In the genomic region with DNA sequence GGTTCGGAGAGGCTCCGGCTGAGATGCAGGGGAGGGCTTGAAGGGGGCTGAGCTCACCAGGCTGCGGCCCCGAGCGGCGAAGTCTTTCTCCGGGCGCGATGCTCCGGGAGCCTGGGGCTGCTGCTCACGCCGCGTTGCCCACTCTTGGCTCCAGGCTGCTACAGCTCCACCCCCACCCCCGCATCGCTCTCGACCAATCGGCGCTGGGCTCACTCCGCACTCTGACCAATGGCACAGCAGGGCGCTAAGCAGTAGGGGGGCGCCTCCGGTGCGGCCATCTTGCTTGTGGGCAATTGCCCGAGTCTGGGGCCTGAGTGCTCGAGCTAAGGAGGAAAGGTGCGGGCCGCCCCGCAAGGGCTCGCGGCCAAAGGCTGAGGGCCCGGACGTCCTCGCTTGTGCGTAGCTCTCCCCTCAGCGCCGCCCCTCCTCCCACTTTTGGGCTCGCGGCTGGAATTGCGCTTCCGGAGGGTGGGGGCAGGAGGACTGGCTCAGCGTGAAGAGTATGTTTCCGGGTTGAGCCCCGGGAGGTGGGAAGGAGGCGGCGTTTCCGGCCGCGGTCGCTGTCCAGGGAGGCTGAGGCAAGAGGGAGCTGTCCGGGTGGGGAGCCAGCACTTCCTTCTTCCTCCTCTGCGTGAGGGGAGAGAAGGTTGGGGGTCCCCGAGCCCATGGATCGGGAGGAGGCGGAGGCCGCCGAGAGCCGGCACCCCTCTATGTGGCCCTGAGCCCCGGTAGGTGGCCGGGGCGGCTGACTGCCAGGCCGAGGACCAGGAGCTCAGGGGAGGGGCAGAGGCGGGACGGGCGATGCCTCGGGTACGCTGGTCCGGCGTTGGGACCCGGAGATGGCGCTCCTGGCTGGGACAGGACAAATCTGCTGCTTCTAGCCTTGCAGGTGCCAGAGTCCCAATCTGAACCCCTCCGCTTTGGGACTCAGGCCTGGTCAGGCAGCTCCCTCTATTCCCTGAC, we compare ENCODE assay signal across 7 mouse cellular contexts. TPM values are rescaled to one million over a fixed set of nuclear protein-coding genes. Genes with fewer than 3 reads are reported as not detected.
DNase-seq lines count a peak whose midpoint lies in the region; ATAC-seq lines count a peak whose summit lies in the region.

TSS of gene Ncdn (minus strand) at position 171 of the 963 bp plus-strand sequence.
TSS of gene AU040320 (plus strand) at position 277 of the 963 bp plus-strand sequence.

- peak within 1 kb of the TSS; percentile 92 for H3K9ac ChIP-seq in midbrain, embryonic 13.5 days (replicated peaks)

- H3K27ac ChIP-seq in limb, embryonic 10.5 days: peak within 1 kb of the TSS; percentile 91
- peak within 1 kb of the TSS; percentile 95 for H3K27ac ChIP-seq in midbrain, embryonic 13.5 days

- peak within 1 kb of the TSS; percentile 89 for H3K4me3 ChIP-seq in limb, embryonic 10.5 days
- peak within 1 kb of the TSS; percentile 85 for H3K4me3 ChIP-seq in midbrain, embryonic 13.5 days (replicated peaks)

- no peaks in the 10 kb centered on the region for H3K27me3 ChIP-seq in limb, embryonic 10.5 days (ENCODE audit: low read depth, poor library complexity, severe bottlenecking)
- no peaks in the 10 kb centered on the region for H3K27me3 ChIP-seq in midbrain, embryonic 13.5 days

- peak; percentile 95 for DNase-seq in adrenal gland, adult 8-10 months
- peak; percentile 98 for DNase-seq in embryo, embryonic 9.5 days (ENCODE audit: extremely low spot score)
- no peak for DNase-seq in gonadal fat pad, adult 2 months (ENCODE audit: low read depth)
- peak; percentile 96 for DNase-seq in kidney, adult 11 months
- peak; percentile 98 for DNase-seq in limb, embryonic 10.5 days (ENCODE audit: low spot score)
- DNase-seq in spleen, adult 12 weeks (ENCODE audit: low spot score): peak; percentile 93

- peak; percentile 98 for ATAC-seq in midbrain, embryonic 13.5 days

- WGBS in limb, embryonic 10.5 days: under 1% methylated on average over 71 of the region's 71 CpGs
- under 1% methylated on average over 59 of the region's 71 CpGs for WGBS in midbrain, embryonic 13.5 days

- H3K4me2 ChIP-seq in midbrain, embryonic 13.5 days (replicated peaks): peak within 1 kb of the TSS; percentile 99

- no peaks in the 10 kb centered on the region for H3K9me3 ChIP-seq in limb, embryonic 10.5 days (replicated peaks)
- H3K9me3 ChIP-seq in midbrain, embryonic 13.5 days: no peaks in the 10 kb centered on the region

- peaks cover 40% of the 10 kb centered on the region for H3K36me3 ChIP-seq in limb, embryonic 10.5 days
- peaks cover 25% of the 10 kb centered on the region for H3K36me3 ChIP-seq in midbrain, embryonic 13.5 days

- H3K4me1 ChIP-seq in limb, embryonic 10.5 days: peaks cover 53% of the 10 kb centered on the region
- peaks cover 56% of the 10 kb centered on the region for H3K4me1 ChIP-seq in midbrain, embryonic 13.5 days (replicated peaks)

RNA-seq across cellular contexts. Expression of gene Ncdn, which starts in this region (rescaled TPM):
- total RNA-seq in adrenal gland, adult 8-10 months (2022): 10 to 100 TPM; 34.5 to 45.6 (median 42.7) TPM
- polyA plus RNA-seq in gonadal fat pad, adult 2 months (2012; rRNA removed): 30.2 and 38.2 TPM in 2 replicates
- polyA plus RNA-seq in limb, embryonic 10.5 days (2016; fragmentation: Nextera tagmentation; extraction: Ambion mirVana): 37.7 and 41.3 TPM in 2 replicates
- polyA plus RNA-seq in midbrain, embryonic 13.5 days (2015; fragmentation: Nextera tagmentation; extraction: Ambion mirVana): 67.8 and 71.3 TPM in 2 replicates

RNA-seq across cellular contexts. Expression of gene AU040320, which starts in this region (rescaled TPM):
- 10 to 100 TPM; 49.5 to 65.4 (median 54.9) TPM for total RNA-seq in adrenal gland, adult 8-10 months (2022)
- 39.6 and 55.8 TPM in 2 replicates for polyA plus RNA-seq in gonadal fat pad, adult 2 months (2012; rRNA removed)
- 18.7 and 19.8 TPM in 2 replicates for polyA plus RNA-seq in limb, embryonic 10.5 days (2016; fragmentation: Nextera tagmentation; extraction: Ambion mirVana)
- polyA plus RNA-seq in midbrain, embryonic 13.5 days (2015; fragmentation: Nextera tagmentation; extraction: Ambion mirVana): 37.0 and 38.7 TPM in 2 replicates
